Mouse (Mus musculus) megakaryocyte, embryonic 14.5 days (primary cell): ENCODE measurements around the gene Pgam5.

Experiments used
- FLI1 ChIP-seq: IDR thresholded peaks from 2 replicates; pipeline ENCODE4 v1.6.1; 2012; ENCODE audit warnings: low read length, inconsistent platforms, mixed read lengths
- GATA1 ChIP-seq: IDR thresholded peaks from 3 replicates; pipeline ENCODE4 v1.6.1; 2012; ENCODE audit warnings: mixed read lengths, low read length, inconsistent platforms, borderline replicate concordance

- TF ChIP-seq GATA1 (no peak), FLI1 (no peak)
Observed at GRCm38 (mm10) chr5:110225056-110225455, 44.7 kb downstream of the Pgam5 start.
